Mouse (Mus musculus): ENCODE data around the gene Zmynd19. TPM values are rescaled to one million over a fixed set of nuclear protein-coding genes. Genes with fewer than 3 reads are reported as not detected.

Gene Zmynd19
- polyA plus RNA-seq (2014; fragmentation: Nextera tagmentation; extraction: Ambion mirVana): 16.8 and 30.6 TPM in 2 replicates

GRCm38 (mm10) chr2:24949421-24950188, at the start of gene Zmynd19:
Zmynd19 (plus strand) TSS chr2:24949792.
- ATAC-seq (ENCODE audit: low FRiP score): peak; percentile 99
- no peaks in the 10 kb centered on the region for H3K27me3 ChIP-seq (ENCODE audit: control insufficient read depth, insufficient read depth, low read length)
- peak within 1 kb of the TSS; percentile 93 for H3K4me2 ChIP-seq (replicated peaks; ENCODE audit: low read depth, low read length)
- H3K36me3 ChIP-seq (ENCODE audit: control insufficient read depth, insufficient read depth, low read length): peaks cover 8% of the 10 kb centered on the region; the same call in 1 of the 2 replicates
- peak; percentile 99 for DNase-seq (ENCODE audit: low spot score)
- H3K9ac ChIP-seq (ENCODE audit: low read depth, low read length): peak within 1 kb of the TSS; percentile 92
- H3K27ac ChIP-seq (ENCODE audit: low read depth, low read length): peak within 1 kb of the TSS; percentile 51; the same call in 1 of the 2 replicates
- no peaks in the 10 kb centered on the region for H3K9me3 ChIP-seq (ENCODE audit: control insufficient read depth, low read length)
- peak within 1 kb of the TSS; percentile 98 for H3K4me3 ChIP-seq (ENCODE audit: low read depth, low read length)
- WGBS: under 1% methylated on average over 64 of the region's 108 CpGs
- H3K4me1 ChIP-seq (replicated peaks; ENCODE audit: control insufficient read depth, insufficient read depth, low read length): peaks cover 2% of the 10 kb centered on the region; the same call in 1 of the 2 replicates

GRCm38 (mm10) chr2:24901055-24901454, 48.5 kb upstream of the Zmynd19 start:
- WGBS: 97% methylated on average over 5 of the region's 5 CpGs
- Histone ChIP-seq H3K27me3 (ENCODE audit: control insufficient read depth, insufficient read depth, low read length) (no peaks in the 10 kb centered on the region), H3K4me1 (replicated peaks; ENCODE audit: control insufficient read depth, insufficient read depth, low read length) (0 out of 2 replicates have a peak, but pooled peaks cover 4% of the 10 kb centered on the region), H3K36me3 (ENCODE audit: control insufficient read depth, insufficient read depth, low read length) (no peaks in the 10 kb centered on the region), H3K4me3 (ENCODE audit: low read depth, low read length) (no peak overlapping the region), H3K4me2 (replicated peaks; ENCODE audit: low read depth, low read length) (no peak overlapping the region), H3K27ac (ENCODE audit: low read depth, low read length) (no peak overlapping the region), H3K9me3 (ENCODE audit: control insufficient read depth, low read length) (no peaks in the 10 kb centered on the region), H3K9ac (ENCODE audit: low read depth, low read length) (no peak overlapping the region)
- ATAC-seq (ENCODE audit: low FRiP score) (no peak), DNase-seq (ENCODE audit: low spot score) (no peak)

GRCm38 (mm10) chr2:24902999-24903398, 46.6 kb upstream of the Zmynd19 start:
- ATAC-seq (ENCODE audit: low FRiP score) (no peak), DNase-seq (ENCODE audit: low spot score) (no peak)
- H3K9me3 ChIP-seq (ENCODE audit: control insufficient read depth, low read length): no peaks in the 10 kb centered on the region
- H3K9ac ChIP-seq (ENCODE audit: low read depth, low read length): no peak overlapping the region
- WGBS: 90% methylated on average over 6 of the region's 6 CpGs
- H3K36me3 ChIP-seq (ENCODE audit: control insufficient read depth, insufficient read depth, low read length): no peaks in the 10 kb centered on the region
- H3K4me3 ChIP-seq (ENCODE audit: low read depth, low read length): no peak overlapping the region
- peaks cover 4% of the 10 kb centered on the region; the same call in 1 of the 2 replicates for H3K4me1 ChIP-seq (replicated peaks; ENCODE audit: control insufficient read depth, insufficient read depth, low read length)
- H3K27me3 ChIP-seq (ENCODE audit: control insufficient read depth, insufficient read depth, low read length): no peaks in the 10 kb centered on the region
- no peak overlapping the region for H3K27ac ChIP-seq (ENCODE audit: low read depth, low read length)
- H3K4me2 ChIP-seq (replicated peaks; ENCODE audit: low read depth, low read length): no peak overlapping the region

GRCm38 (mm10) chr2:24904823-24905652, 44.6 kb upstream of the Zmynd19 start:
- Histone ChIP-seq H3K4me2 (replicated peaks; ENCODE audit: low read depth, low read length) (no peak overlapping the region), H3K36me3 (ENCODE audit: control insufficient read depth, insufficient read depth, low read length) (no peaks in the 10 kb centered on the region), H3K4me1 (replicated peaks; ENCODE audit: control insufficient read depth, insufficient read depth, low read length) (peaks cover 4% of the 10 kb centered on the region; the same call in 1 of the 2 replicates), H3K4me3 (ENCODE audit: low read depth, low read length) (no peak overlapping the region), H3K27me3 (ENCODE audit: control insufficient read depth, insufficient read depth, low read length) (no peaks in the 10 kb centered on the region), H3K27ac (ENCODE audit: low read depth, low read length) (peak overlapping the region; percentile 65), H3K9ac (ENCODE audit: low read depth, low read length) (no peak overlapping the region), H3K9me3 (ENCODE audit: control insufficient read depth, low read length) (no peaks in the 10 kb centered on the region)
- ATAC-seq (ENCODE audit: low FRiP score): peak; percentile 90
- WGBS: 54% methylated on average over 11 of the region's 11 CpGs
- DNase-seq (ENCODE audit: low spot score): peak; percentile 62

- H3K4me2 ChIP-seq (replicated peaks; ENCODE audit: low read depth, low read length): no peak overlapping the region
- no peak for DNase-seq (ENCODE audit: low spot score)
- H3K36me3 ChIP-seq (ENCODE audit: control insufficient read depth, insufficient read depth, low read length): no peaks in the 10 kb centered on the region
- H3K9ac ChIP-seq (ENCODE audit: low read depth, low read length): 0 out of 2 replicates have a peak overlapping the region, but pooled peaks have one; percentile 1
- H3K27ac ChIP-seq (ENCODE audit: low read depth, low read length): peak overlapping the region; percentile 65
- peaks cover 4% of the 10 kb centered on the region; the same call in 1 of the 2 replicates for H3K4me1 ChIP-seq (replicated peaks; ENCODE audit: control insufficient read depth, insufficient read depth, low read length)
- H3K9me3 ChIP-seq (ENCODE audit: control insufficient read depth, low read length): no peaks in the 10 kb centered on the region
- no peaks in the 10 kb centered on the region for H3K27me3 ChIP-seq (ENCODE audit: control insufficient read depth, insufficient read depth, low read length)
- ATAC-seq (ENCODE audit: low FRiP score): no peak
- 27% methylated on average over 2 of the region's 2 CpGs for WGBS
- H3K4me3 ChIP-seq (ENCODE audit: low read depth, low read length): no peak overlapping the region
These were observed 43.9 kb upstream of the Zmynd19 start for GRCm38 (mm10) chr2:24905653-24906155.

- no peaks in the 10 kb centered on the region for H3K27me3 ChIP-seq (ENCODE audit: control insufficient read depth, insufficient read depth, low read length)
- no peaks in the 10 kb centered on the region for H3K36me3 ChIP-seq (ENCODE audit: control insufficient read depth, insufficient read depth, low read length)
- no peak overlapping the region for H3K4me3 ChIP-seq (ENCODE audit: low read depth, low read length)
- ATAC-seq (ENCODE audit: low FRiP score) (no peak), DNase-seq (ENCODE audit: low spot score) (no peak)
- whole genome bisulfite sequencing: 96% methylated on average over 4 of the region's 4 CpGs
- H3K27ac ChIP-seq (ENCODE audit: low read depth, low read length): no peak overlapping the region
- H3K9ac ChIP-seq (ENCODE audit: low read depth, low read length): no peak overlapping the region
- H3K4me2 ChIP-seq (replicated peaks; ENCODE audit: low read depth, low read length): no peak overlapping the region
- H3K4me1 ChIP-seq (replicated peaks; ENCODE audit: control insufficient read depth, insufficient read depth, low read length): peaks cover 4% of the 10 kb centered on the region; the same call in 1 of the 2 replicates
- no peaks in the 10 kb centered on the region for H3K9me3 ChIP-seq (ENCODE audit: control insufficient read depth, low read length)
These were observed 39.1 kb upstream of the Zmynd19 start for GRCm38 (mm10) chr2:24910481-24910880.

- DNase-seq (ENCODE audit: low spot score) (no peak), ATAC-seq (ENCODE audit: low FRiP score) (no peak)
- Histone ChIP-seq H3K27me3 (ENCODE audit: control insufficient read depth, insufficient read depth, low read length) (no peaks in the 10 kb centered on the region), H3K4me3 (ENCODE audit: low read depth, low read length) (no peak overlapping the region), H3K4me2 (replicated peaks; ENCODE audit: low read depth, low read length) (no peak overlapping the region), H3K9me3 (ENCODE audit: control insufficient read depth, low read length) (no peaks in the 10 kb centered on the region), H3K4me1 (replicated peaks; ENCODE audit: control insufficient read depth, insufficient read depth, low read length) (no peaks in the 10 kb centered on the region), H3K36me3 (ENCODE audit: control insufficient read depth, insufficient read depth, low read length) (no peaks in the 10 kb centered on the region), H3K9ac (ENCODE audit: low read depth, low read length) (no peak overlapping the region), H3K27ac (ENCODE audit: low read depth, low read length) (no peak overlapping the region)
- 99% methylated on average over 4 of the region's 4 CpGs for WGBS
These were observed 37.4 kb upstream of the Zmynd19 start for GRCm38 (mm10) chr2:24912189-24912588.

GRCm38 (mm10) chr2:24912589-24912988, 37.0 kb upstream of the Zmynd19 start:
- Histone ChIP-seq H3K9ac (ENCODE audit: low read depth, low read length) (no peak overlapping the region), H3K4me2 (replicated peaks; ENCODE audit: low read depth, low read length) (no peak overlapping the region), H3K27ac (ENCODE audit: low read depth, low read length) (no peak overlapping the region), H3K4me1 (replicated peaks; ENCODE audit: control insufficient read depth, insufficient read depth, low read length) (peaks cover under 1% of the 10 kb centered on the region; the same call in 1 of the 2 replicates), H3K27me3 (ENCODE audit: control insufficient read depth, insufficient read depth, low read length) (no peaks in the 10 kb centered on the region), H3K9me3 (ENCODE audit: control insufficient read depth, low read length) (no peaks in the 10 kb centered on the region), H3K36me3 (ENCODE audit: control insufficient read depth, insufficient read depth, low read length) (no peaks in the 10 kb centered on the region), H3K4me3 (ENCODE audit: low read depth, low read length) (no peak overlapping the region)
- DNase-seq (ENCODE audit: low spot score) (no peak), ATAC-seq (ENCODE audit: low FRiP score) (no peak)
